Mouse (Mus musculus): ENCODE measurements around the gene AL731706.2. TPM values are rescaled to one million over a fixed set of nuclear protein-coding genes. Genes with fewer than 3 reads are reported as not detected.

AL731706.2 gene
- 71.1 TPM for polyA plus RNA-seq (2014; fragmentation: Illumina TruSeq; extraction: RNeasy Lipid Tissue Mini Kit (QIAGEN cat#74804); ENCODE audit: low read depth, low replicate concordance)

GRCm38 (mm10) chr2:136885579-136885978 is at the start of gene AL731706.2:
AL731706.2 (minus strand) TSS chr2:136885679.

GRCm38 (mm10) chr2:136891068-136891950 is 5.8 kb upstream of the AL731706.2 start, which contains the start of the genes Slx4ip, AL731706.1 and Mkks:
Slx4ip (plus strand) TSS chr2:136891218.
AL731706.1 (minus strand) TSS chr2:136891389.
Mkks (minus strand) TSS chr2:136891389.

Other genes starting within 250 kb of the AL731706.2 start
- gene Snap25, start 172.2 kb downstream of the AL731706.2 start, polyA plus RNA-seq (2014; fragmentation: Illumina TruSeq; extraction: RNeasy Lipid Tissue Mini Kit (QIAGEN cat#74804); ENCODE audit: low read depth, low replicate concordance): not detected
- gene Slx4ip, start 5.5 kb upstream of the AL731706.2 start, polyA plus RNA-seq (2014; fragmentation: Illumina TruSeq; extraction: RNeasy Lipid Tissue Mini Kit (QIAGEN cat#74804); ENCODE audit: low read depth, low replicate concordance): 8.7 TPM
- 16.7 TPM for gene AL731706.1, start 5.7 kb upstream of the AL731706.2 start, polyA plus RNA-seq (2014; fragmentation: Illumina TruSeq; extraction: RNeasy Lipid Tissue Mini Kit (QIAGEN cat#74804); ENCODE audit: low read depth, low replicate concordance)
- 149 TPM for gene Mkks, start 5.7 kb upstream of the AL731706.2 start, polyA plus RNA-seq (2014; fragmentation: Illumina TruSeq; extraction: RNeasy Lipid Tissue Mini Kit (QIAGEN cat#74804); ENCODE audit: low read depth, low replicate concordance)
- 12.9 TPM for gene Jag1, start 231.0 kb upstream of the AL731706.2 start, polyA plus RNA-seq (2014; fragmentation: Illumina TruSeq; extraction: RNeasy Lipid Tissue Mini Kit (QIAGEN cat#74804); ENCODE audit: low read depth, low replicate concordance)